Comparison of ENCODE assay signal across 13 mouse cellular contexts in genomic region chr4:130899782-130900427, GRCm38 (mm10). TPM values are rescaled to one million over a fixed set of nuclear protein-coding genes. Genes with fewer than 3 reads are reported as not detected.
DNase-seq lines count a peak whose midpoint lies in the region; TF ChIP-seq lines count a peak whose summit lies in the region.
"Had no signal": no experiment of that assay in that cellular context is flagged by ENCODE, and none has a peak within 500 bp of the region (broad histone marks: within the 10 kb centered on the region; RNA-seq: fewer than 3 reads in every experiment).

No protein-coding gene starts in this region.

- no peak overlapping the region for H3K27ac ChIP-seq in heart, embryonic 10.5 days
- H3K27ac ChIP-seq in thymus, adult 2 months (ENCODE audit: control insufficient read depth, insufficient read depth, low read length) = peak overlapping the region; percentile 57
- no peak overlapping the region for H3K27ac ChIP-seq in embryonic facial prominence, embryonic 10.5 days (replicated peaks)
- no peak overlapping the region for H3K27ac ChIP-seq in forebrain, embryonic 10.5 days

- 80% methylated on average over 6 of the region's 6 CpGs for WGBS in heart, embryonic 10.5 days
- 48% methylated on average over 6 of the region's 6 CpGs for WGBS in thymus, adult 2 months
- 84% methylated on average over 6 of the region's 6 CpGs for WGBS in embryonic facial prominence, embryonic 10.5 days
- WGBS in forebrain, embryonic 10.5 days = 87% methylated on average over 6 of the region's 6 CpGs

- no peak for TF ChIP-seq POLR2A in thymus, adult 2 months (IDR thresholded peaks at IDR 0.05; ENCODE audit: control insufficient read depth, extremely low read depth, insufficient read depth, low read length, poor library complexity)

- no peak overlapping the region for H3K4me3 ChIP-seq in heart, embryonic 10.5 days
- no peak overlapping the region for H3K4me3 ChIP-seq in thymus, adult 2 months (ENCODE audit: control insufficient read depth, insufficient read depth, low read length)
- H3K4me3 ChIP-seq in embryonic facial prominence, embryonic 10.5 days = no peak overlapping the region
- H3K4me3 ChIP-seq in forebrain, embryonic 10.5 days = no peak overlapping the region

- no peaks in the 10 kb centered on the region for H3K36me3 ChIP-seq in heart, embryonic 10.5 days
- H3K36me3 ChIP-seq in thymus, adult 2 months (ENCODE audit: control insufficient read depth, insufficient read depth, low read length) = no peaks in the 10 kb centered on the region
- H3K36me3 ChIP-seq in embryonic facial prominence, embryonic 10.5 days (replicated peaks) = no peaks in the 10 kb centered on the region
- no peaks in the 10 kb centered on the region for H3K36me3 ChIP-seq in forebrain, embryonic 10.5 days (replicated peaks)

- no peaks in the 10 kb centered on the region for H3K27me3 ChIP-seq in heart, embryonic 10.5 days (ENCODE audit: insufficient read depth, poor library complexity, severe bottlenecking)
- H3K27me3 ChIP-seq in thymus, adult 2 months (ENCODE audit: control insufficient read depth, insufficient read depth, low read length) = no peaks in the 10 kb centered on the region
- no peaks in the 10 kb centered on the region for H3K27me3 ChIP-seq in embryonic facial prominence, embryonic 10.5 days (replicated peaks; ENCODE audit: low read depth, poor library complexity, severe bottlenecking)
- no peaks in the 10 kb centered on the region for H3K27me3 ChIP-seq in forebrain, embryonic 10.5 days (ENCODE audit: poor library complexity, severe bottlenecking)

- peak; percentile 63 to 71 for DNase-seq in heart, adult 18-20 months
- DNase-seq in heart, embryonic 10.5 days (ENCODE audit: low spot score) = no peak
- peak; percentile 48 for DNase-seq in thymus, adult 2 months
- DNase-seq in thymus, postnatal 25 days = no peak
- DNase-seq in heart, postnatal 4 days = peak; percentile 28
- DNase-seq in thymus, postnatal 4 days = peak; percentile 41
- no peak for DNase-seq in embryonic facial prominence, embryonic 10.5 days (ENCODE audit: low spot score)
- DNase-seq in forebrain, embryonic 10.5 days (ENCODE audit: extremely low spot score, low spot score) = no peak
- DNase-seq: adrenal gland, adult 2 months; cerebellum, adult 9-11 months; lung, embryonic 14.5 days had no signal

- H3K4me1 ChIP-seq in heart, embryonic 10.5 days = peaks cover 43% of the 10 kb centered on the region
- peaks cover 50% of the 10 kb centered on the region for H3K4me1 ChIP-seq in thymus, adult 2 months (replicated peaks; ENCODE audit: control insufficient read depth, insufficient read depth, low read length)
- H3K4me1 ChIP-seq in embryonic facial prominence, embryonic 10.5 days = peaks cover 61% of the 10 kb centered on the region
- peaks cover 30% of the 10 kb centered on the region for H3K4me1 ChIP-seq in forebrain, embryonic 10.5 days

- no peak for TF ChIP-seq CTCF in thymus, adult 2 months (IDR thresholded peaks at IDR 0.05; ENCODE audit: borderline replicate concordance, control insufficient read depth, extremely low read depth, insufficient read depth, low read length, poor library complexity)

- H3K9me3 ChIP-seq in heart, embryonic 10.5 days = no peaks in the 10 kb centered on the region
- no peaks in the 10 kb centered on the region for H3K9me3 ChIP-seq in embryonic facial prominence, embryonic 10.5 days
- no peaks in the 10 kb centered on the region for H3K9me3 ChIP-seq in forebrain, embryonic 10.5 days

RNA-seq across cellular contexts. Expression of gene Laptm5, which starts 13.0 kb away (rescaled TPM):
- 10 to 100 TPM; 16.5 to 30.3 TPM for total RNA-seq in heart, adult 18-20 months (2021)
- polyA plus RNA-seq in heart, embryonic 10.5 days (2016; fragmentation: Nextera tagmentation; extraction: Ambion mirVana) = 7.7 and 19.5 TPM in 2 replicates
- polyA plus RNA-seq in thymus, adult 2 months (2012; rRNA removed) = 1,867 and 1,969 TPM in 2 replicates
- total RNA-seq in heart, postnatal 4 days (2021) = 10 to 100 TPM; 10.1 to 13.4 TPM
- polyA plus RNA-seq in embryonic facial prominence, embryonic 10.5 days (2016; fragmentation: Nextera tagmentation; extraction: Ambion mirVana) = 13.0 and 16.4 TPM in 2 replicates
- 16.7 and 17.1 TPM in 2 replicates for polyA plus RNA-seq in forebrain, embryonic 10.5 days (2016; fragmentation: Nextera tagmentation; extraction: Ambion mirVana)

RNA-seq across cellular contexts. Expression of gene Matn1, which starts 44.3 kb away (rescaled TPM):
- not detected for total RNA-seq in heart, adult 18-20 months (2021)
- polyA plus RNA-seq in heart, embryonic 10.5 days (2016; fragmentation: Nextera tagmentation; extraction: Ambion mirVana) = not detected in 2 replicates
- polyA plus RNA-seq in thymus, adult 2 months (2012; rRNA removed) = 2.1 and 2.2 TPM in 2 replicates
- total RNA-seq in heart, postnatal 4 days (2021) = not detected
- polyA plus RNA-seq in embryonic facial prominence, embryonic 10.5 days (2016; fragmentation: Nextera tagmentation; extraction: Ambion mirVana) = 0.11 TPM in 1 of 2 replicates, not detected in the other
- polyA plus RNA-seq in forebrain, embryonic 10.5 days (2016; fragmentation: Nextera tagmentation; extraction: Ambion mirVana) = not detected in 2 replicates
- total RNA-seq: adrenal gland, adult 2 months; granulocyte monocyte progenitor cell, adult 5-6 weeks had no signal
- polyA plus RNA-seq: adrenal gland, adult 2 months; lung, embryonic 14.5 days; neural tube, embryonic 11.5 days had no signal

Comparison
In these comparisons a context has a peak if more than half of its experiments do, and no peak if none do; other contexts are left out.
1. DNase-seq: peak in heart, adult 18-20 months (2 of 2), thymus, adult 2 months (single experiment), heart, postnatal 4 days (single experiment) and thymus, postnatal 4 days (single experiment); none in heart, embryonic 10.5 days (single experiment), thymus, postnatal 25 days (single experiment), embryonic facial prominence, embryonic 10.5 days (single experiment) and forebrain, embryonic 10.5 days (single experiment).
2. RNA of gene Laptm5, which starts 13.0 kb away (polyA plus RNA-seq): 1,867 to 1,969 TPM in thymus, adult 2 months; 7.7 to 19.5 TPM in heart, embryonic 10.5 days, 16.7 to 17.1 TPM in forebrain, embryonic 10.5 days and 13.0 to 16.4 TPM in embryonic facial prominence, embryonic 10.5 days; every median in the first group is over 10 times any median in the second.